Mouse (Mus musculus): ENCODE results near the gene Fam25c.

Fam25c gene

DNA sequence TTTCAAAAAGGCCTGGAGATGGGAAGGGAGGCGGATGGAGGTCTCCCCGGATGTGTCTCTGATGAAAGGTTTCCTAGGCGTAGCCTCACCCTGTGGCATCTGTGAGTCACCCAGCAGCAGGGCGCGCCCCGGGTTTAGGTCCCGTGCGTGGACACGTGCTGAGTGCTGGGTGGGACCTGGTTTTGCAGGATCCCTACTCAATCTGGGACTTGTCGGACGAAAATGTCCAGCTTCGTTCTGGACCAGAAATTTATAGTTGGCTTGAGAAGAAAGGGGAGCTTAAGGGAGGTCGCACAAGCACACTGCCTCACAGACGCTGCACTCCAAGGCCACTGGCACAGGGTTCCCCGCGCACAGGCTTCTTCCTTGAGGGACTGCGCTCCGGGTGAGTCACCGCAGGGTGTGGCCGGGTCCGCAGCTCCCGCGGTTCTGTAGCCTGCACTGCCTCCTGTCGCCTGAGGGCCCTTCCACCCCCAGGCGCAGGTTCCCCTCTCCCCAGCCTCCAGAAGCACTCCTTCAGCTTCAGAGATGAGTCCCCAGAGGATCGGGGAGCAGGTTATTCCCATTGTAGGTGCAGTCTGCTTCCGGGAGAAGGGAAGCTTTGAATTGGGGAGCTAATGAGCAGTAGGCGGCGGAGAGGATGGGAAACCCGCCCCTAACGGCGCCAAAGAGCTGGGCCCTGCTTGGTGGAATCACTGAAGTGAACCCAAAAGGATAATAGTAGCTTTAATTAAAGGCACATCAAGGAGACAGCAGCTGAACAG is 8.4 kb upstream of the Fam25c start:
- DNase-seq (ENCODE audit: low spot score), result peak; percentile 42

GRCm38 (mm10) chr14:34362726-34363445 is 7.7 kb upstream of the Fam25c start:
- DNase-seq (ENCODE audit: low spot score), result peak; percentile 26

DNA sequence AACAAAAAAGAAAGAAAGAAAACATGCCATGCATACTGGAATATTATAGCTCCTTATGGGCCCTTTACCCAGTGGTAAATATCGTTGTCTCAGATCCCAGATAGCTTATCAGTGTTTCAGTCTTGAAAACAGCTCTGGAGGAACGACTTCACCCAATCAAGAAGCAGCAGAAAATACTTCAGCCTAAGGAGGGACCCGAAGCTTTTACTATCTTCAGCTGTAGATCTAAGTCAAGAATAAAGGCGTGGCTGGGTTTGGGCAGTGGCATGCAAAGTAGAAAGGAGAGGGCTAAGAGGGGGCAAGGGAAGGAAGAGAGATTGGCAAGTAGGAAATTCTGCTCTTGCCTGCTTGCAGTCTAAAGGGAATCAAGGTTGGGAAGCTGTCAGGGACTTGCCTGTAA is 6.9 kb upstream of the Fam25c start:
- DNase-seq (ENCODE audit: low spot score), result no peak

DNA sequence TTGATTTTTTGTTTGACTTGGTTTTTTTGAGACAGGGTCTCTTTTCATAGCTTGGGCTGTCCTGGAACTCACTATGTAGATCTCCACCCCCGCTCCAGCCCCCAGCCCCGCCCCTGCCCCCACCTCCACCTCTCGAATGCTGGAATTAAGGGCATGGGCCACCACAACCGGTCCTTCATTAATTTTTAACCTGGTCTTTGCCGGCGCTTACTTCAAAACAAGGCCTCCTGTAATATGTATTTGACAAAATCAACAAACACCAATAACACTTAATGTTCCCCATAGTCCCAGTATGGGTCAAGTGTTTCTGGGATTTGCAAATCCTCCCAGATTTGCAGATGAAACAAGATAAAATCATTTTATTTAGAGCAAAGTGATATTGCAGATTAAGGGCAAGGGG is 5.0 kb upstream of the Fam25c start:
- no peak for DNase-seq (ENCODE audit: low spot score)

DNA sequence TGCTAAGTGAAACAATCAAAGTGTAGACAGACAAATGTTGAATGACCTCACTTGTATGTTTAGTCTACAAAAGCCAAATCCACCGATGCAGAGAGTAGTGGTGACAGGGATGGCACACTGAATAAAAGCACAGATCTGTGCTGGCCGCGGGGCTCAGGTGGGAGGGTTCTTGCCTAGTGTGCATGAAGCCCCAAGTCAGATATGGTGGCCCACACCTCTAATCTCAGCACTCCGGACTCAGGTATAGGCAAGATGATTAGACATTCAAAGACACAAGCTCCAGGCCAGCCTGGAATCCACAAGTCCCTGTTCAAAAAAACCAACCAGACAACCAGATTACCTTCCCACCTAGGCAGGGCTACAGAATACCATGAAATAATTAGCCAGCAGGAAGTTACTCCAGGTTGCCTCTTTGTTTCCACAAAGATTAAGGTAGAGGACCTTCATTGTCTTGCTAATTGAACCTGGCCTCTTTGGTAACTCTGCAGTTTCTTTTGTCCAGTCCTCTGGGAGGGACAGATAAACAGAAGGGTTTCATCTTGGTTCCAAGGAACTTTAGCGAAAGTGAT is 4.5 kb upstream of the Fam25c start:
- no peak for DNase-seq (ENCODE audit: low spot score)

- no peak for DNase-seq (ENCODE audit: low spot score)
These were observed 2.6 kb upstream of the Fam25c start for GRCm38 (mm10) chr14:34357671-34358455.

DNA sequence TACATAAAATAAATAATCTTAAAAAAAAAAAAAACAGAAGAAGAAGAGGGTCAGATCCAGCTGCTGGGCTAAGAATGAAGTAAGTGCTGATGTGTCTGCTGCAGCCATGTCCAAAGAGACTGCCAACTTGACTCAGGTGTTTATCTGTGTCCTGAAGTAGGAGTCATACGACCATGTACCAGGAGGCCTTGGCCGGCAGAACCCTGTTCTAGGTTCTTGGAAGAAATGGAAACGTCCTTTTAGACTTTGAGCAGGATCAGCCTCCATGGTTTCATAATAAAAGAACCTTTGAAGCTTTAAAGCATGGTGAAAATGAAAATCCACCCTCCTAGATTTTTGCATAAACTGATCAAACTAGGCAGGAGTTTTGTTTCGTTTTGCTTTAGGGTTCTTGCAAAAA is 777 bp downstream of the Fam25c start:
- DNase-seq (ENCODE audit: low spot score), result no peak

GRCm38 (mm10) chr14:34353326-34353725 is 1.9 kb downstream of the Fam25c start:
- no peak for DNase-seq (ENCODE audit: low spot score)

DNA sequence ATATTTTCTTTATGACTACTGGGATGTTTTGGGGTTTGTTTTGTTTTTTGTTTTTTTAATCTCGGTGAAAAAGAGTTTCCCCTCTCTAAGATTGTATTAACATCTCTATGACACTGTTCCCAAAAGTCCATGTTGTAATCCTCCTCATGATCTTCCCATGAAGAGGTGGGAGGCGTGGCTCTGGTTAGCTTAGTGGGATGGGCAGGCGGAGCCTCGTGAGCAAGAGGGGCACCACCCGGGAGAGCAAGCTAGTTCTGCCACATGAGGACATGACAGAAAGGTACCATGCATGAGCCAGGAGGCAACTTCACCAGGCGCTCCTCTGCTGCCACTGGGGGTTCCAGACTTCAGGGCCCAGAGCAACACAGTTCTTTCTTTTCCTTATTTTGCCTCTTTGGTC is 2.7 kb downstream of the Fam25c start:
- no peak for DNase-seq (ENCODE audit: low spot score)

- no peak for DNase-seq (ENCODE audit: low spot score)
These were observed 3.6 kb downstream of the Fam25c start for GRCm38 (mm10) chr14:34351660-34352059.

DNA sequence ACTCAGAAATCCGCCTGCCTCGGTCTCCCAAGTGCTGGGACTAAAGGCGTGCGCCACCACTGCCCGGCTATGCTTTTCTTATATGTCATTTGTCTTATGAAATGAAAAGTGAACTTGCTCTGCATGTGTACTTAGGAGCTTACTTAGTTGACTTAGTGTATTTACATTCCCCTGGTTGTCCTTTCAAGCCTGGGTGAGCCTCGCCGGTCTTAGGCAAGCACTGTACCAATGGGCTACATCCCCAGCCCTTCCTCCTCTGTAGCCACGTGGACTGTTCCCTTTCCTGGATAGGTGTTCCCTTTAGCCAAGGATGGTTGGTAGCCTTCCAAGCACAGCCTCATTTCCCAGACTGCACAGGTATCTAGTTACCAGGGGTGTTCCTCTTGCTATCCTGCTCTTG is 6.2 kb downstream of the Fam25c start:
- no peak for DNase-seq (ENCODE audit: low spot score)

DNA sequence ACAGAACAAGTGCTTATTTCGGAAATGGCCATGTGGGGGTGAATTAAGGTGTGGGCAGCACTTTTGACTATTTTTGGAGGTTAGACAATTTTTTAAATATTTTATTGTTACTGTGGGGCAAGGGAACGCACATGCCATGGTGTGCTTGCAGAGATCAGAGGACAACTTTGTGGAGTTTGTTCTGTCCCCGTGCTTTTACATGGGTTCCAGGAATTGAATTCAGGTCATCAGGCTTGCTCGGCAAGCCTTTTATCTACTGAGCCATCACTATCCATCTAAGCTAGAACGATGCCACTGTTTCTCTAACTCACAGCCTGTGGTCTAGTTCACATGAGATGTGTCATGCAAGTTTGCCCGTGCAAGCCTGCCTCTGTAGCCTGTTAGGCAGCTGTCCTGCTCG is 6.9 kb downstream of the Fam25c start:
- DNase-seq (ENCODE audit: low spot score), result no peak

DNA sequence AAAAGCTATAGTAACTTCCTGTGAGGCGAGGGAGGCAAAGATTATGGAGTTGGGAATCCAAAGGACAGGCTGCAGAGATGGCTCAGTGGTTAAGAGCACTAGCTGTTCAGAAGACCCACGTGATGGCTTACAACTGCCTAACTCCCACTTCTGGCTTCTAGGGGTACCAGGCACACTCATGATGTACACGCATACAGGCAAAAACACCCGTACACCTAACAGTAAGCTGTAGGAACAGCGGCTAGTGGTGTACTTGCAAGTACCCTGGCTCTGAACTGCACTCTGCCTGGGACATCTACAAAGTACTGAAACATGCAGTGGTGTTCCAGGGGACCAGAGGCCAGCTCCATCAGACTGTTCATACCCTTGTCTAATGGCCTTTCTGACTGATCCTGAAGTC is 8.1 kb downstream of the Fam25c start:
- no peak for DNase-seq (ENCODE audit: low spot score)

- no peak for DNase-seq (ENCODE audit: low spot score)
These were observed 9.3 kb downstream of the Fam25c start for GRCm38 (mm10) chr14:34345771-34346566.

DNA sequence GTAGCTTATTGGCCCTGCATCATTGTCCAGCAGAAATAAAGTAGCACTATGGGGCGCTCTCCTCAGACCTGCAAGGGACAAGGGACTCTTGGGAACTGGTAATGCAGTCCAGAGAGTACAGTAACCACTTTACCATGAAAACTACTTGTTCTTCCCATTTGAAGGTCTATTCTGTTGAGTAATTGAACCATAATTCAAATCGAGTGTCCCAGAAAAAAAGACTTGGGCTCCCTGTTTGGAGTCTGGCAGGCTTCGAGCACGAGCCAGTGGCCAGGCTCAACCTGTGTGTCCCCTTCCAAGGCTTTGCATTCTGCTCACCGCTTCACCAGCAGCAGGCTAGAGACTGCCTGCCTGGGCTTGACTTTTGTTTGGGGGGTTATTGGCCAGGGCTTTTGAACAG is 10.9 kb downstream of the Fam25c start:
- DNase-seq (ENCODE audit: low spot score), result no peak

- no peak for DNase-seq (ENCODE audit: low spot score)
These were observed 12.2 kb downstream of the Fam25c start for GRCm38 (mm10) chr14:34343078-34343477.

GRCm38 (mm10) chr14:34341993-34342392 is 13.2 kb downstream of the Fam25c start:
- no peak for DNase-seq (ENCODE audit: low spot score)

DNA sequence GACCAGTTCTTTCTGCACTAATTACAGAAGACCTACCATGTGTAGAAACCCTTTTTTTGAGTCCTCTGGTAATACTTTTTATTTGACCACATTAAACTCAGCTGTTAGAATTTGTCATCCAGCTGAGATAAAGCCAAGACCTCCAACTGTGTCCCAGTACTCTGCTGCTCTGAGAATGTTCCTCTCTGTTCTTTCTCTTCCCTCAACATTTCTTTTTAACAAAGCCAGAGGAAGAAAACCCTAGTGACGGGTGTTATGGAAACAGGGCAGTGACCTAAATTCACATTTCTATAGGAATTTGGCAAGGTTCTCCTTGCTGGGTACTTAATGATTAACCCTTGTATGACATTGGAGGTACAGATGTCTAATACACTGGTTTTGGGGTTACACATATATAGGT is 15.8 kb downstream of the Fam25c start:
- no peak for DNase-seq (ENCODE audit: low spot score)

- DNase-seq (ENCODE audit: low spot score), result no peak
These were observed 22.8 kb downstream of the Fam25c start for GRCm38 (mm10) chr14:34332476-34332875.

DNA sequence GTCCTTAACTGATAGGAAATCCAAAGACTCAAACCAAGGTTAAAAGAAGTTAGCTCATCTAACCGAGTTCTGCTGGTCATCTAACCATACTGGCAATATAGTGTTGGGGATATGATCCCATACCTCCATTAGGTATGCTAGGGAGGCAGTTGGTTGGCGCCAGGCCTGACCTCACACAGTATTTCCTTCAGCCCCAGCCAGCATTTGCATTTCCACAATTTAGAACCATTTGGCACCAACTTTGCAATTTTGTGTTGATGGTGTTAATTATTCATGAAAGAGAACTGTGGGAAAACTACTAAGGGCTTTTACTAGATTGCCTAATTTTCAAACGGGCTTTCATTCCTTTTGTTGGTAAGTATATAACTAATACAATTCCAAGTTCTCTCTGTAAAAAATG is 23.3 kb downstream of the Fam25c start:
- no peak for DNase-seq (ENCODE audit: low spot score)

DNA sequence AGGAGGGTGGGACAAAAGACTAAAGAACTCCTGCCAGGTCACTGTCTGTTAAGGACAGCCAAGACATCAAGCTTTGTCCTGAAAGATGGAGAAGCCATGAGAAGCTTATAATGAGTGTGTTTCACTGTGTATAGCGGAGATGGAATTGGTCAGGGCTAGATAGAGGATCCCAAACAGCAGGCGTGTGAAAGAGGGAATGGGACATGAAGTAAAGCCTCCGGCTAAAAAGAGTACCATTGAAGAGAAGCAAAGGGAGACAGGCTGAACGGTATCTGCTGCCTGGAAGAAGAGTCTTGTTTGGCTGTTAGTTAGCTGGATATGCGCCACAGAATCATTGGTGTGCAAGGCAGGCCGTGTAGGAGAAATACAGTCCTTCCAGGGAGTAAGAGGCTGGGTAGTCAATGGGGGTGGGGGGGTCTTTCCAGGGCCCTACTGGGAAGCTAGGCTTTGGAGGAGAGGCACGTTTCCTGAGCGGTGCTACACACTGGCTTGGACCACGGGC is 24.5 kb downstream of the Fam25c start:
- no peak for DNase-seq (ENCODE audit: low spot score)

DNA sequence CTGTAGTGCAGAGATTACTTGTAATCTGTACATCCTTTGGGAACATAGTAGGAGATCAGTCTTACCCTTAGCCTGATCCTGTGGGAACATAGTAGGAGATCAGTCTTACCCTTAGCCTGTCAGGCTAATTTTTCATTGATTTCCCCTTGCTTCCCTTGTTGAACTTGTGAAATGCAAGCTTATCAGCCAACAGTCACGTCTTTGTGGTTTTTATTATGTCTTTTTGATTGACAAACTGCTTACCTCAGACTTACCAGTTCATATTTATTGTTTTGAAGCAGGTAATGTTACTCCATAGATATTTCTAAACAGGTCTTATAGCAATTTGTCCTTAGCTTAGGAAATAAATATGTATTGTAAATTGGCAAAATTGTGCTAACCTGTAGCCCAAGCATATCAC is 27.6 kb downstream of the Fam25c start:
- no peak for DNase-seq (ENCODE audit: low spot score)

All from testis, postnatal 14 days (tissue).